8 mouse cellular contexts compared by ENCODE assay signal in genomic region chr4:111414818-111415488, GRCm38 (mm10). TPM values are rescaled to one million over a fixed set of nuclear protein-coding genes. Genes with fewer than 3 reads are reported as not detected.
A peak's percentile ranks its signal among the peaks of the same experiment; 100 is the strongest.
DNase-seq lines count a peak whose midpoint lies in the region; ATAC-seq and TF ChIP-seq lines count a peak whose summit lies in the region.

Gene Bend5 (plus strand): TSS chr4:111415006.

- no peaks in the 10 kb centered on the region for H3K27me3 ChIP-seq in forebrain, embryonic 16.5 days (replicated peaks; ENCODE audit: control insufficient read depth, insufficient read depth, low read length)
- H3K27me3 ChIP-seq in lung, embryonic 15.5 days: no peaks in the 10 kb centered on the region

- H3K4me3 ChIP-seq in forebrain, embryonic 16.5 days (replicated peaks; ENCODE audit: low read length): peak within 1 kb of the TSS; percentile 68
- H3K4me3 ChIP-seq in layer of hippocampus, adult 2 months: peak within 1 kb of the TSS; percentile 67
- peak within 1 kb of the TSS; percentile 74 for H3K4me3 ChIP-seq in lung, embryonic 15.5 days

- H3K9me3 ChIP-seq in forebrain, embryonic 16.5 days (ENCODE audit: control insufficient read depth, low read length): no peaks in the 10 kb centered on the region
- no peaks in the 10 kb centered on the region for H3K9me3 ChIP-seq in lung, embryonic 15.5 days

- H3K27ac ChIP-seq in forebrain, embryonic 16.5 days (ENCODE audit: low read length): peak within 1 kb of the TSS; percentile 77
- H3K27ac ChIP-seq in layer of hippocampus, adult 2 months: peak within 1 kb of the TSS; percentile 81
- H3K27ac ChIP-seq in lung, embryonic 15.5 days: peak within 1 kb of the TSS; percentile 87

- WGBS in forebrain, embryonic 16.5 days: under 1% methylated on average over 66 of the region's 66 CpGs
- under 1% methylated on average over 64 of the region's 66 CpGs for WGBS in lung, embryonic 15.5 days

- no peak for TF ChIP-seq CTCF in layer of hippocampus, adult 2 months (conservative IDR thresholded peaks at IDR 0.05)

- H3K36me3 ChIP-seq in forebrain, embryonic 16.5 days (ENCODE audit: control insufficient read depth, insufficient read depth): no peaks in the 10 kb centered on the region
- H3K36me3 ChIP-seq in lung, embryonic 15.5 days: no peaks in the 10 kb centered on the region; the same call in 1 of the 2 replicates

- peaks cover 20% of the 10 kb centered on the region for H3K4me1 ChIP-seq in forebrain, embryonic 16.5 days (replicated peaks; ENCODE audit: control insufficient read depth, insufficient read depth, low read length)
- H3K4me1 ChIP-seq in lung, embryonic 15.5 days: peaks cover 15% of the 10 kb centered on the region

- H3K4me2 ChIP-seq in forebrain, embryonic 16.5 days (ENCODE audit: low read length): peak within 1 kb of the TSS; percentile 81
- peak within 1 kb of the TSS; percentile 70 for H3K4me2 ChIP-seq in lung, embryonic 15.5 days

- H3K9ac ChIP-seq in forebrain, embryonic 16.5 days (replicated peaks; ENCODE audit: low read depth, low read length): peak within 1 kb of the TSS; percentile 83
- peak within 1 kb of the TSS; percentile 71 for H3K9ac ChIP-seq in lung, embryonic 15.5 days

- DNase-seq in brain, adult 2 months (ENCODE audit: low read depth, low spot score): peak; percentile 75
- DNase-seq in heart, postnatal 4 days: peak; percentile 81
- peak; percentile 58 to 64 for DNase-seq in layer of hippocampus, adult 2 months (ENCODE audit: low spot score in 2 of 2)
- DNase-seq in ovary, adult 18-20 months (ENCODE audit: low spot score): peak; percentile 67
- peak; percentile 84 to 89 for DNase-seq in thymus, adult 18-20 months

- ATAC-seq in CD4-positive, CD25-positive, alpha-beta regulatory T cell, adult 4 months: peak; percentile 81
- ATAC-seq in forebrain, embryonic 16.5 days: peak; percentile 97
- ATAC-seq in lung, embryonic 15.5 days (ENCODE audit: borderline replicate concordance, extremely low read depth, low FRiP score, low TSS enrichment): peak; percentile 96

RNA-seq across cellular contexts. Expression of gene Bend5, which starts in this region (rescaled TPM):
- under 1 TPM; 0.49 to 0.89 TPM for polyA plus RNA-seq in CD4-positive, CD25-positive, alpha-beta regulatory T cell, adult 4 months (2017; shearing (Covaris generic))
- polyA plus RNA-seq in forebrain, embryonic 16.5 days (2015; fragmentation: Nextera tagmentation; extraction: Ambion mirVana): 53.8 and 54.8 TPM in 2 replicates
- total RNA-seq in heart, postnatal 4 days (2021): 10 to 100 TPM; 10.0 to 13.1 TPM
- total RNA-seq in layer of hippocampus, adult 2 months (2021): 10 to 100 TPM; 13.1 to 13.5 TPM
- polyA plus RNA-seq in lung, embryonic 15.5 days (2015; fragmentation: Nextera tagmentation; extraction: Ambion mirVana): 23.3 and 24.2 TPM in 2 replicates

Comparison
In these comparisons a context has a peak if more than half of its experiments do, and no peak if none do; other contexts are left out.
1. Peak in every context shown above with its lines: DNase-seq, ATAC-seq, H3K4me3 ChIP-seq and H3K27ac ChIP-seq.
2. RNA of gene Bend5 (polyA plus RNA-seq): 53.8 to 54.8 TPM in forebrain, embryonic 16.5 days and 23.3 to 24.2 TPM in lung, embryonic 15.5 days; 0.49 to 0.89 TPM in CD4-positive, CD25-positive, alpha-beta regulatory T cell, adult 4 months; every median in the first group is over 10 times any median in the second.
3. Peak in ATAC-seq in CD4-positive, CD25-positive, alpha-beta regulatory T cell, adult 4 months; RNA of the gene not detected or under 1 TPM.